Mouse (Mus musculus) hematopoietic stem cell, adult 5-6 weeks (primary cell): ENCODE measurements at regions not wholly inside any gene's neighbourhood (a gene's known extent, or its start where the extent isn't known, plus 50 kb on each side); places are given as distances from the start of the nearest gene placed in this dataset.
"Not testable (repeated sequence)": the region's sequence is repeated elsewhere in the genome, so short reads cannot be mapped to it uniquely, and the experiment has no call there.

ENCODE experiments used
- ATAC-seq, 2 experiments: fragments of 125-278 bp in 1 of 2; replicated peaks in 1 of 2; 2 replicates each; pipeline ENCODE4 v1.8.0; 2016 to 2017; ENCODE audit warnings: inconsistent platforms in 2 of 2, mild to moderate bottlenecking in 2 of 2, moderate number of reproducible peaks in 2 of 2, low read depth in 1 of 2, moderate TSS enrichment in 1 of 2; ENCODE audit not compliant: low FRiP score in 2 of 2, poor library complexity in 2 of 2, severe bottlenecking in 2 of 2, insufficient read depth in 1 of 2, low TSS enrichment in 1 of 2

- ATAC-seq: no peak
Measured at GRCm38 (mm10) chr14:76964046-76964445, 72.5 kb upstream of the Ccdc122 start.

GRCm38 (mm10) chr14:76958875-76959274, 77.7 kb upstream of the Ccdc122 start:
- ATAC-seq: no peak

GRCm38 (mm10) chr14:76957136-76957535, 79.4 kb upstream of the Ccdc122 start:
- no peak for ATAC-seq

- no peak for ATAC-seq
Measured at GRCm38 (mm10) chr14:76953171-76953570, 83.4 kb upstream of the Ccdc122 start.

GRCm38 (mm10) chr14:76951450-76951849, 85.1 kb upstream of the Ccdc122 start:
- ATAC-seq: no peak

GRCm38 (mm10) chr14:76949388-76949787, 87.2 kb upstream of the Ccdc122 start:
- no peak for ATAC-seq

- no peak for ATAC-seq
Measured at GRCm38 (mm10) chr14:76948948-76949347, 87.6 kb upstream of the Ccdc122 start.

GRCm38 (mm10) chr14:76948481-76948880, 88.1 kb upstream of the Ccdc122 start:
- ATAC-seq: no peak

- no peak for ATAC-seq
Measured at GRCm38 (mm10) chr14:76947148-76947547, 89.4 kb upstream of the Ccdc122 start.

GRCm38 (mm10) chr14:76945626-76946025, 90.9 kb upstream of the Ccdc122 start:
- no peak for ATAC-seq

- no peak for ATAC-seq
Measured at GRCm38 (mm10) chr14:76941474-76942212, 94.9 kb upstream of the Ccdc122 start.

- ATAC-seq: no peak
Measured at GRCm38 (mm10) chr14:76940507-76940906, 96.1 kb upstream of the Ccdc122 start.

- ATAC-seq: no peak
Measured at GRCm38 (mm10) chr14:76936671-76937070, 99.9 kb upstream of the Ccdc122 start.

GRCm38 (mm10) chr14:76936051-76936450, 100.5 kb upstream of the Ccdc122 start:
- ATAC-seq: not testable (repeated sequence)

GRCm38 (mm10) chr14:76935453-76935852, 101.1 kb upstream of the Ccdc122 start:
- ATAC-seq: no peak

GRCm38 (mm10) chr14:76932890-76933289, 103.7 kb upstream of the Ccdc122 start:
- ATAC-seq: no peak

GRCm38 (mm10) chr14:76931398-76931797, 105.2 kb upstream of the Ccdc122 start:
- ATAC-seq: no peak

- peak; percentile 80 to 85 for ATAC-seq
Measured at GRCm38 (mm10) chr14:76929562-76929961, 107.0 kb upstream of the Ccdc122 start.

- no peak for ATAC-seq
Measured at GRCm38 (mm10) chr14:76928706-76929105, 107.9 kb upstream of the Ccdc122 start.
